Mouse (Mus musculus) cerebellum, adult 9-10 months (tissue): ENCODE measurements around the gene Crtc2.

ENCODE experiments used
- DNase-seq: peaks from one replicate; pipeline ENCODE4 v3.0.0; 2022

Crtc2 gene

GRCm38 (mm10) chr3:90253653-90254418, at the start of gene Crtc2:
Crtc2 (plus strand) TSS chr3:90254163.
- peak; percentile 97 for DNase-seq

DNA sequence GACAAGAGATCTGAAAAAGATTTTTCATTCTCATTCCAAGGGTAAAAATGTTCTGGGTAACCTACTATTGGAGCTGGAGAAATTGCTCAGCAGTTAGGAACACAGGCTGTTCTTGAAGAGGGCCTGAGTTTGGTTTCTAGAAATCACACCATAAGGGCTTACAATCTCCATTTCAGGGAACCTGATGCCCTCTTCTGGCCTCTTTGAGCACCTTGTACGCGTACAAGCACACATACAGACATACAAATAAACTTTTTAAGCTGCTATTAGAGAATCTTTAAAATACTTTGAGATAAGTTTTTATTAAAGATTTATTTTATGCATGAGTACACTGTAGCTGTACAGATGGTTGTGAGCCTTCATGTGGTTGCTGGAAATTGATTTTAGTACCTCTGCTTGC, 49.4 kb upstream of the Crtc2 start:
- DNase-seq: no peak

GRCm38 (mm10) chr3:90208662-90209061, 45.3 kb upstream of the Crtc2 start:
- DNase-seq: no peak

DNA sequence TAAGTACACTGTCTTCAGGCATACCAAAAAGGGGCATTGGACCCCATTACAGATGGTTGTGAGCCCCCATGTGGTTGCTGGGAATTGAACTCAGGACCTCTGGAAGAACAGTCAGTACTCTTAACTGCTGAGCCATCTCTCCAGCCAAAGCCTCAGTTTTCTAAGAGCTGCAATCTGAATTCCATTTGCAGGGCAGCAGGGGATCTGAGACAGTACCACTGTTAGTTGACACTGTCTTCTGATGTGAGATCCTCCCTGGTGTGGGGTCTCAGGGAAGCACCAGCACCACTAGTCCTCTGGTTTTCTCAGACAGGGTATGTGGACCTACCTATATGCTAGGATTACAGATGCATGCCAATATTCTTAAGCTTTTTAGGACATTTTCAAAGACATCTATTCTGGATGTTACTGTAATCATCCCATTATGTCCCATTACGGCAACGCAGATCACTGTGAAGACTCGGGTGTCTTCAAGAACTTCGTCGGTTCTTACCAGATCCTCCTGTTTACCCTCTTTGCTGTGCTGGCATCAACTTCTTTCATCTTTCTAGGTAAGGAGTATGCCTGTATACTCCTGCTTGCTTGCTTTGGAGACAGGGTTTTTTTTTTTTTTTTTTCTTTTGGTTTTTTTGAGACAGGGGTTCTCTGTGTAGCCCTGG, 43.9 kb upstream of the Crtc2 start:
- DNase-seq: no peak

GRCm38 (mm10) chr3:90211475-90212398, 42.2 kb upstream of the Crtc2 start:
- DNase-seq: no peak

- DNase-seq: no peak
These were observed 41.2 kb upstream of the Crtc2 start for GRCm38 (mm10) chr3:90212723-90213122.

DNA sequence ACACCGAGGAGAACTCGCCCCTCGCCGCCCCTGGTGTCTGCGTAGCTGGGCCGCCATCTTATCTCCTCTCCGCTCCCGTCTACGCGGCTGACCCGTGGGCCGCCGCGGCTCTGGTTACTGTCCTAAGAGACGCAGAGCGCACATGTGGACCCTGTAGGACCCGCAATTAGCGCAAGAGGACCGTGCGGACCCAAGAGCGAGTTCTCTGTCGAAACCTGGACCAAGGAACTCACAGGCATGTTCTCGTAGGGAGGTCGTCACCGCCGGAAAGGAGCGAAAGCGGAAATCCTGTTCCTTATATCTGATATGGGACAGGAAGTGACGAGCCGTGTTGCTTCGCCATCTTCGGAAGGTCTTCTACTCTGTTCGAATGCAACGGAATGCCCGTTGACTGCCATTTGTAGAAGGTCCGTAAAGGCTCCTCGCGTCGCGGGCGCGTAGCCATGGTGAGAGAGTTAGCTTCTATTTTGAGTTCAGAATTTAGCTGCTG, 40.5 kb upstream of the Crtc2 start, which contains the start of the genes Rps27 and Rab13:
Gene Rps27 (minus strand): TSS at position 275 of the 490 bp plus-strand sequence.
Gene Rab13 (plus strand): TSS at position 319 of the 490 bp plus-strand sequence.
- peak; percentile 93 for DNase-seq

GRCm38 (mm10) chr3:90213956-90214684, 39.8 kb upstream of the Crtc2 start:
- no peak for DNase-seq

- DNase-seq: no peak
These were observed 38.1 kb upstream of the Crtc2 start for GRCm38 (mm10) chr3:90215825-90216380.

DNA sequence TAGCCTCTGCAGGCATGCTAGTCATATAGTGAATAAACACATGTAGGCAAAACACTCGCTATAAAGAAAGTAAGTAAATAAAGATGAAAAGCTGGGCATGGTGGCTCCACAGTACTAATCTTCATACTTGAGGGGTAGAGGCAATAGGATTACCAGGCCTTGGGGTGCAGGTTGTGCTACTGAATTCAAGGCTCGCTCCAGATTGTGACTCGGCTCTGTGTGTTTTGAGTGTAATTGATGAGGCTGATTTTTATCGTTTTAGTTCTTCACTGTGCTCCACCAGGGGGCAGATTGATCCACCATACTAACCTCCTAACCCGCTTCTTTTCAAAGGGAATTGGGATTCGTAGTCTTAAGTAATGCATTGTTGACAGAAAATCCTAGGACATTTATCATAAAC, 33.9 kb upstream of the Crtc2 start:
- peak; percentile 81 for DNase-seq

GRCm38 (mm10) chr3:90220531-90220951, 33.4 kb upstream of the Crtc2 start:
- DNase-seq: no peak

DNA sequence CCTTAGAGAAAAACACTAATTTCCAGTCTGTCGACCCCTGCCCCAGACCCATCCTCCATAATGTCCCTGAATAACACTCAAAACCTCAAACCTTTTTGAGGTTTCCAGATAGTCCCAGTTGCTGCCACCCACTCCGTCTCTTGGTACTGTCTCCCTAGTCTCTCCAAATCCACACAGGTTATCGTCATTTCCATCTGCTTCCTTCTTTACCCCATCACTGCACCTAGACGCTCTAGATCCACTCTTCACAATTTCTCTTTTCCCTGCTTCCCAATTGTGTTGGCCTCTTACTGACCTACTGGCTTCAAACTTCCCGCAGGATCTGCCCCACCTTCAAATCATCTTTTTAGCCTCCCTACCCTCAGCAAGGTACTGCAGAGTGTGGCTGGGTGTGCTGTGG, 32.8 kb upstream of the Crtc2 start:
- no peak for DNase-seq

DNA sequence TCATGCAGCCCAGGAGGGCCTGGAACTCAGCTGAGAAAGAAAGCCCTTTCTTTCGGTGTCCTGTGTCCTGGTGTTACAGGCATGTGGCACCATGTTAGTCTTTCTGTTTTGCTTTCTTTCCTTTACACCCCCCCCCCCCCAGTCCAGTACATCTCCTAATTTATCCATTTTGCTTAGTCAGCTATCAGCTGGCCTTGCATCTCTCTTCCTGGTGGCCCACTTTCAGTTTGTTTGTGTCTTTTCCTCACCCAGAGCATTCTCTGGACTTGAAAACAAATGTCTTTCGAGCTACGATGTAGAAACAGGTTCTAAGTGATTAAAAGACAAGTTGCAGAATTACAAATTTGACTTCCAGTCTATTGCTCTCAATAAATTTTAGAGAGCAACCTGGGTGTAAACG, 31.5 kb upstream of the Crtc2 start:
- DNase-seq: no peak

- DNase-seq: no peak
These were observed 31.0 kb upstream of the Crtc2 start for GRCm38 (mm10) chr3:90222941-90223340.

DNA sequence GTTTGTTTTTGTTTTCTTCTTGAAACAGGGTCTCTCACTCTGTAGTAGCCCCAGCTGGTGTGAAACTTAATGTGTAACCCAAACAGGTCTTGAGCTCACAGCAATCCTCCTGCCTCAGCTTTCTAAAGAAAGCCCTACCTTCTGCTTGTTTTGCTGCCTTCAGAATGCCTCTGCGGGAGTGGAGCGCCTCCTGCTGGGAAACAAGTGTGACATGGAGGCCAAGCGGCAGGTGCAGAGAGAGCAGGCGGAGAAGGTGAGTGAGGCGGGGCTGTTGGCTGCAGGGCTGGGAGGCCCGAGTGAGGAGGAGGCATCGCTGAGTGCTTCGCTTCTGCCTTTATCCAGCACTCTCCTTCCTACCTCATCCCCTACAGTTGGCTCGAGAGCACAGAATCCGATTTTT, 29.6 kb upstream of the Crtc2 start:
- no peak for DNase-seq

GRCm38 (mm10) chr3:90231075-90231474, 22.9 kb upstream of the Crtc2 start:
- DNase-seq: no peak

- DNase-seq: peak; percentile 93
These were observed 22.2 kb upstream of the Crtc2 start, which contains the start of gene Jtb for GRCm38 (mm10) chr3:90231507-90232333. Jtb (plus strand) TSS chr3:90231597.

GRCm38 (mm10) chr3:90241251-90241650, 12.7 kb upstream of the Crtc2 start:
- DNase-seq: no peak

GRCm38 (mm10) chr3:90241669-90242358, 12.1 kb upstream of the Crtc2 start:
- DNase-seq: no peak
